Mouse (Mus musculus) brain, adult 2 months (tissue): Measurements from ENCODE around the gene Mvp.

Source experiments
- DNase-seq: peaks from one replicate; pipeline ENCODE4 v3.0.0; 2011; ENCODE audit warnings: low read depth, low spot score

The Mvp gene

DNA sequence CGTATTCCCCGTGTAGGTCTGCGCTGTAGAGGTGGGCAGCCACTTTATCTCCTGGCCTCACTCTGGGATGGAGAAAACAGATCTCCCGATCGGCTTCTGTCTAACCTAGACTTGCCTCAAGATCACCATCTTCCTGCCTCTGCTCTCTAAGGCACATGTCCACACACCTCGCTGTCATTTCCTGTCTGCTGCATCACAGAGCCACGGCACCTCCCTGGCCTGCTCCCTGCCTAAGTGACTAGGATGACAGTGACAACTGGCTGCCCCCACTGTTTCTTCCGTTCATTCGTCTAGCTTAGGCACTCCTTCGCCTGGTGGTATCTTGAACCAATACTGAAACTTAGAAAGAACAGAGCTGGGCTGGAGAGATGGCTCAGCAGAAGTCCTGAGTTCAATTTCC lies 14.9 kb downstream of the Mvp start:
- no peak for DNase-seq

DNA sequence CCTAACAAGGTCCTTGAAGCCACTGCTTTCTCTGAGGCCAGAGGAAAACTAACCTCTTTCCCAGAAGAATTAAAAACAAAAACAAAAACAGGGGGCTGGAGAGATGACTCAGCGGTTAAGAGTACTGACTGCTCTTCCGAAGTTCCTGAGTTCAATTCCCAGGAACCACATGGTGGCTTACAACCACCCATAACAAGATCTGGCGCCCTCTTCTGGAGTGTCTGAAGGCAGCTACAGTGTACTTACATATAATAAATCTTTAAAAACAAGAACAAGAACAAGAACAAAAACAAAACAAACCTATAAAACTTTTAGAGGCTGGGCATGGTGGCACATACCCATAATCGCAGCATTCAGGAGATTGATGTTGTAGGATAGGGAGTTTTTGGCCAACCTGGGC lies 18.0 kb downstream of the Mvp start:
- DNase-seq, result no peak

DNA sequence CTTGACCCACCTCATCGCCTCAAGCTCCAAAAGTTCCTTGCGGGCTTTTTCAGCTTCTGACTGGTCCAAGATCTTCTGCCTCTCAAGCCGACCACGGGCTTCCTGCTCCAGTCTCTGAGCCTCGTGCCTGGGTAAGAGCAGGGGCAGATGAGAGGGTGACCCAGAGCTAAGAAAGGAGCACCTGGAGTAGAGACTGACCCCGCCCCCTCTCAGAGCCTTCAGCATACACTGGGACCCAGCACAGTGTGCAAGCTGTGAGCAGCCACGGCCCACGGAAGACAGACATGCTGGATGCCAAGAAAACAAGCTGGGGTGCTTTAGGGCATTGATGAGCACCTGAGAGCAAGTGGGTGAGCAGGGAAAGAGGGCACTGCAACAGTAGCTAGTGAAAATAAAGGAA lies 25.6 kb downstream of the Mvp start:
- no peak for DNase-seq

DNA sequence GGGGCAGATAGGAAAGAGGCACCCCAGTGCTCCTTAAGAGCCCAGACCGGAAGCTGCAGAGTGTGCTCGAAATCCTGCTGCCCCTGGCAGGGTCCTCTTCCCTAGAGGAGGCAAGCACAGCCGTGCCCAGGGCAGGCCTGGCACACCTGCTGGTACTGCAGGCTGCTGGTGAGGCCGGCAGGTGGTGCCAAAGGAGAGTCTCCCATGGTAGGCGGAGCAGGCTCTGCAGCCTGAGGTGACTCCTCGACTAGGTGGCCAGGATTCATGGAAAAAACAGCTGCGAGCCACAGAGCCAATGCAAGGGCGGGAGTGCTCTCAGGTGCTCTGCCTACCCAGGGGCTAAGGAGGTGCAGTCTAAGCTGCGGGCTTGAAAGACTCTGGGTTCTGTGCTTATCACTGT lies 28.1 kb downstream of the Mvp start:
- peak; percentile 94 for DNase-seq

DNA sequence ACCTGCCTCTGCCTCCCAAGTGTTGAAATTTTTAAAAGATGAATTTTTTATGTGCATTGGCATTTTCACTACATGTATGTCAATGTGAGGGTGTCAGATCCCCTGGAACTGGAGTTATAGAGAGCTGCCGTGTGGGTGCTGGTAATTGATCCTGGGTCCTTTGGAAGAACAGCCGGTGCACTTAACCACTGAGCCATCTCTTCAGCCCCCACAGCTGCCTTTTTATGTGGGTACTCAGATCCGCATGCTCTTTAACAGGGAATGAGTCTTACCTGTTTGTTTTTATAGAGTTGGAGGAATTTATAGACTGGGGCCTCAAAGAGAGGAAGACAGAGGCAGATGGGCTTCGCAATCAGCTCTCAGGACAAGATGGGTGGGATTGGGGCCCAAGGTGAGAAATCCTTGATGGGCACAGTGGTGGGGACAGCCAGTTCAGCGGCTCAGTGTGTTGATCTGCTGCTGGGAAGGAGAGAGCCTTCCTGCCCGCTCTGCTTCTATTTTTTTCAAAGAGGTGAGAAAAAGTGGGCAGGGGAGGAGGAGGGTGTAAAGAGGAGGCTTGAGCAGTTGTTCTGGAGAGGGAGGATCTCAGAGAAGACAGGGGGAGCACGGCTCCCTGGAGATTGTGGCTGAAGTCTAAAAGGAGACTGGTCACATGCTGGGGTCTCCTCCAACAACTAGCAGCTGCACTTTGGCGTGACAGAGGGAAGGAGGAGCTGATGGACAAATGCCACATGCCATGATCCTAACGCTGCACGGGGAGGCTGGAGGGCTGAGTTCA lies 29.6 kb downstream of the Mvp start:
- DNase-seq, result peak; percentile 83

DNA sequence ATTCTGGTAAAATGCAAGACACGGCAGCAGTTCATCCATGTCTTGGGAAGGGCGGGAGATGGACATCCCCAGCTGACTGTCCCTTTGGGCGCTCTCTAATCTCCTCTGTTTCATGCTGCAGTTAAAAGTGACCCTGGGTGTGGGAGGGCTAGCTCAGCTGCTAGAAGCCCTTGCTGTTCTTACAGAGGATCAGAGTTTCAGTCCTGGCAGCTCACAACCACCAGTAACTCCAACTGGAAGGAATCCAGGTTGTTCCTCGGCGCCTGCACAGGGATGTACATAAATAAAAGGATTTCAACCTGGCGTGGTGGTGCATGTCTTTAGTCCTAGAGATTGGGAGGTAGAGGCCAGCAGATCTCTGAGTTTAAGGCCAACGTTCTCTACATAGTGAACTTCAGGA lies 31.3 kb downstream of the Mvp start:
- peak; percentile 56 for DNase-seq

DNA sequence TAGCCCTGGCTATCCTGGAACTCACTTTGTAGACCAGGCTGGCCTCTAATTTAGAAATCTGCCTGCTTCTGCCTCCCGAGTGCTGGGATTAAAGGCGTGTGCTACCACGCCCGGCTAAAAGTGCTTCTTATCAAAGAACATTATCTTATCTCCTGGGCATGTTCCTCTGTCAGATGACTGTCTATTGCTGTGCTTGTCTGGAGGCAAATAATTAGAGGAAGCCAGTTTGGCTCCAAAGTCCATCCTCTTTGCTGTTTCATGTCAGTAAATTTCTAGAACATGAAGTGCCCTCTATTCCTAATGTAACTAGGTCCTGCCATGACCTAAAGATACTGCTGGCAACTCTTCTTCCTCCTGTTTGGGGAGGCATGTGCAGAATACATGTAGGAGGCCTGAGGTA lies 32.4 kb downstream of the Mvp start:
- DNase-seq, result no peak

DNA sequence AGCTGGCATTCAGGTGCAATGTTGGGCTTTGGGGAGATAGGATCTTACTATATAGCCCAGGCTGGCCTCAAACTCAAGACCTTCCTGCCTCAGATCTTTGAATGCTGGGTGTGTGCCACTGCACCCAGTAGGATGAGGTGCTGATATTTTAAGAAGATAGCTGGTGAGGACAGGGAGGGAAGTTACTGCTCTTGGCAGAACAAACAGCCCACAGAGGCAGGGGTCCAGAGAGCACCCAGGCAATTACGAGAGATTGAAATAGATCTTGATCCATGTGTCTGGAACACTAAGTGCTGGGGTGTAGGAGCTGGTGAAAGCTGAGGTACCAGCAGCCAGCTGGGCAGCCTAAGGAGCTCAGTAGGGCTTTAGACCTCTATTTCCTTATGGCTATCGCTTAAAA lies 32.8 kb downstream of the Mvp start:
- DNase-seq, result peak; percentile 22

DNA sequence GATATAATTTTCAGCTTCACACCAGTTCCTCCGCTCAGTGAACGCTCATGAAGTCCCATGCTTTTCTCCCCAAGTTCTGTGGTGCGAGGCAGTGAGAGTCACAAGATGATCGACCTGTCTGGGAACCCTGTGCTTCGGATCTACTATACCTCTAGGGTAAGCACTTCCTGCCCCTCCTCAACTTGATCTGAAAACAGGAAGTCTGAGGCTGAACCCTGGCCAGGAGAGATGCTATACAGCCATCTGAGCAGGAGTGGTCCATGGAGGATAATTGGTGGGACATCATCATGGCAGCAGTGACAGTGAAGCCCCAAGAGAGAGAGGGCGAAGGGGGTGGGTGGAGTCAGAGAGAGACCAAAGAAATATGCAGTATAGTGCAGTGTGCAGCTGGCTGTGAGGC lies 35.6 kb downstream of the Mvp start:
- DNase-seq, result no peak

DNA sequence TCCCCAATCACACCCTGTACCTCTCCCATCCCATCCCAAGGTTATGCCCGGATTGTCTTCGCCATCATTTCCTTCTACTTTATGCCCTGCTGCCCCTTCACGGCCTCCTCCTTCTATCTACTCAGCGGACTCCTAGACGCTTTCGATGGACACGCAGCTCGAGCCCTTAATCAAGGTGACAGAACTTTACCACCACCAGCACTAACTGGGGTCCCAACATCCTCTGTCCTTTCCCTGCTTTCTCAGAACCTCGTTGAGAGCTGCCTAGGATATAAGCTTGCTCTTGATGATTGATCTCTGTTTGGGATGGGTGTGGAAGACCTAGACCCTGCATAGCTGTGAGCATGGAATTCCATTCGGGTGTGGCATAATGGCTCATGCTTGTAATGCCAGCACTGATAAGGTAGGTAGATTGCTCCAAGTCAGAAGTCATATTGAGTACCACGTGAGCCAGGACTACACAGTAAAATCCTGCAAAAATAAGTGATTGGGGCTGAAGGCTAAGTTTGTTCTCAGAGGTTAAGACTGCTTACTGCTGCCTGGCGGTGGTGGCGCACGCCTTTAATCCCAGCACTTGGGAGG lies 37.5 kb downstream of the Mvp start:
- DNase-seq, result no peak

DNA sequence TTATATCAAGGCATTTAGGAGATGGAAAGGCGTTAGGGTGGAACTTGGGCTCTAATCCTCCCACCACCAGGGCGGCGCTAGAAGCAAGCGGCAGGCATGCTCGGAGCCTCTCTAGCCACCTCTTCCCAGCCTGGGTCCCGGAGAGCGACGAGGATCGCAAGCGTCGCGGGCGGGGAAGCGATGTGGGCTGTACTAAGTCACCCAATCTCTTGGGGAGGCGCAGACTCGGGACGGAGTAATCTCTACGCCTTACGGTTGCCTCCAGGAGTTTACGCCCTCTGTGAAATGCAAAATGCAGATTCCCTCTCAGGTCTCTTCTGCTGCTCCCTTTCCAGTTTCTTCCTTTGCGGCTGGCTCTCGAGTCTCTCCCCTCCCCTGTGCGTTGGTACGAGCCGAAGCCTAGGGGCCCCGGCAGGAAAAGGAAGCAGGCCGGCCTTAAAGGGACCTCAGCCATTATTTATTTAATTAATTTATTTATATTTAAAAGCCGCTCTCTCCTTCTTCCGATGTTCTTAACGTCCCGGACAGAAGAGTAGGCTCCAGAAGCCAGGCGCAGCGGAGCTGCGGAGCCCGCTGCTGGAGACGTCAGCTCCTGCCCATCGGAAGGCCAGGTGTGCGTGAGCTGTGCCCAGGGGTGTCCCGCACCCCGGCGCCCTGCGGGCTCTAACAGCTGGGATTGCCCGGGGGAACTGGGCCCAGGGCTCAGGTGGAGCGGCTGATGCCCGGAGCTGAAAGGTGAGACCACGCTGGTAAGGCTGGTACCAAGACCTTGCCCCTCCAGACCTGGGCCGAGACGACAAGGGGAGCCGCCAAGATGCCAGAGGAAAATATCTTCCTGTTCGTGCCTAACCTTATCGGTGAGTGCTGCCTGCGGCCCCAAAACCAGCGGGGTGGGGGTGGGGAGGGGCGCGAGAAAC lies 38.2 kb downstream of the Mvp start, which contains the start of gene Cdiptos:
TSS of gene Cdiptos (minus strand) at position 149 of the 917 bp plus-strand sequence.
- DNase-seq, result peak; percentile 99

DNA sequence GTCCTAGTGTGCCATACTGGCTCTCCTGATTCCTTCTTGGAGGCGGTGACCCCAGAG lies 38.7 kb downstream of the Mvp start, which contains the start of gene Cdipt:
TSS of gene Cdipt (plus strand) at position 22 of the 57 bp plus-strand sequence.
- no peak for DNase-seq

DNA sequence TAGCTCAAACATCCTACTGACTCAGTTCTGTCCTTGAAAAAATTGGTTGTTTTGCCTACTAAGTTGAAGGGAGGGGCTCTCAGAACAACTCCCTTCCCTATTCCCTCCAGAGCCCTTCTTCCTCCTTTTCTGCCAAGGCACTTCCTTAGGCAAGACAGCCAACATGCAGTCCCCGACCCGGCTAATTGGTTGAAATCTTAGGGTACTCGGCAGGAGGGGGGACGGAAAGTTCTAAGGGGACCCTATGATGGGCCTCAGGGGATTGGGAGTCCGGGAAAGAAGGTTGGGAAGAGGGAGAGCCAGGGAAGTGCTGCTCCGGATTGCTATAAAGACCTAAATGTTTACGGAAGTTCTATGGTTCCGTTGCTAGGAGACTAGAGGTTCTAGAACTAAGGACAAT lies 38.9 kb downstream of the Mvp start:
- DNase-seq, result no peak

DNA sequence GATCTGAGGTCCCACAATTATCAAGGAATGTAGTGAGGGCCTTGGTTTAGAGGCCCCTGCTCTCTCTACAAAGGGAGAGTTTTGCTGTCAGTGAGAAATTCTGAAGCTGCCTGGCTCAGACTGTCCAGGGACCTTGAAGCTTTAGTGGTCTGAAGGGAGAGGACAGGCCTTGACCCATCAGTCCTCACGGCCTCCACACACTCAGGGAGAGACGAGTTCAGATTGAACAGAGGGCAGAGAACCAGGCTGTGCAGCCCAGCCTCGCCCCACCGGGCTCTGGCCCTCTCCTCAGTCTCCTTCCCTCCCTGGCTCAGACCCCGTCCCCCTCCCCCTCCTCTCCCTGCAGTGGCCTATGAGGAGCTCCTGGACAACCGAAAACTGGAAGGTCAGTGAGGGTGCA lies 47.1 kb downstream of the Mvp start:
- DNase-seq, result no peak

DNA sequence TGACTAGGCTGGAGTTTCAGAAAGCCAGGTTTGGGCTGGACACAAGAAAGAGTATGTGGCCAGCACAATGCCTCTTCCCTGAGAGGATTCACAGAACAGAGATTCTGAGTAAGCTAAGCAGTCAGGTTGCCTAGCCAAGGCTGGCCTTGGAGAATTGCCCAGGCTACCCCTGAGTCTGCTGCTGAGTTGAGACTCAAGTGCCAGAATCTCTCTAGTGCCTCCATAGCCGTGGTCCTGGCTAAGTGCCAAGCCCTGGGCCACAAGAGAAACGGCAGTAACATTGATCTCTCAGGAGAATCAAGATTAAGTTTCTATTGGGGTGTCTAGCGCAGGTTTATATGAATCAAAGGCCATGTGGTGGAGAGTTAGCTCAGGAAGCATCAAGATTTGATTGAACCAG lies 48.9 kb downstream of the Mvp start:
- peak; percentile 80 for DNase-seq

DNA sequence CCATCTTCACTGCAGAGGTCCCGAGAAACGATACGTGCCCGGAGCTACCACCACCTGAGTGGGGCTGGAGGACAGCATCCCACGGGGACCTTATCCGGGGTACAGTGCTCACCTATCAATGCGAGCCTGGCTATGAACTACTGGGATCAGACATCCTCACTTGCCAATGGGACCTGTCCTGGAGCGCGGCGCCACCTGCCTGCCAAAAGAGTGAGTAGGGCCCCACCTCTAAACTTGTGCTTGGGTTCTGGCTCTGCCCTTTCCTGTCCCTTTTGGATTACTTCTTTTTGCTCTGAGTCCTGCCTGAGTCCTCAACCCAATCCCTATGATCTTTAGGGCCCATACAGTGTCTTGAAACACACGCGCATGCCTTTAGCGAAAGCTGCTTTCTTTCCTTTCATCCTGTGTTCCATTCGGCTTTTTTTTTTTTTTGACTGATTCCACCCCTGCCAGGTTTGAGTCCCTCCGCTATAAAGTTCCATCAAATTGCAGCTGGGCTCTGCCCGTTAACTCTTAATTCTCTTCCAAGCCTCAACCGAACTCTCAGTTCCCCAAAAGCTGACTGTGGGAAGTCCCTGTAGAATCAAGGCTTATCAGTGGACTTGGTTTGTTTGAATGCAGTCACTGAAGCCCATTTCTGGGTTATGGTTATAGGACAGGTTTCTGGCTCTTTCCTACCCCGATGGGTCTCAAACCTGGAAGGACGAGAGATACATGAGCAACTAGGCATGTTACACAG lies 50.7 kb downstream of the Mvp start:
- DNase-seq, result no peak

DNA sequence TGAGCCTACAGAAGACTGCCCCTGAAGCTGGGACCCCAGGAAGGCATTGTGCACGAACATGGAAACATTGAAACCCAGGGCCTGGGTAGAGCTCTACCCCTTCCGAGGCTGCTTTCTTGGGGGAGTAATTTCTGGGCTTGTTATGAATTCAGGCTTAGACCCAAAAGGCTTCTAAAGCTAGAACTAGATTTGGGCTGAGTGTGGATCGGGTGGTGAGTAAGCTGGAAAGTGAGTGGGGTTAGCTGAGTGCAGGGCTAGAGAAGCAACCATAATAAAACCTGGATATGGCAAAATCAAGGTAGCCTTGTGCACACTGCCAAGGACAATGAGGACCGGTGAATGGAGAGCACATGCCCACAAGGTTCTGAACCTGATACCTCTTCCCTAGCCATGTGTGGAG lies 52.5 kb downstream of the Mvp start:
- no peak for DNase-seq

DNA sequence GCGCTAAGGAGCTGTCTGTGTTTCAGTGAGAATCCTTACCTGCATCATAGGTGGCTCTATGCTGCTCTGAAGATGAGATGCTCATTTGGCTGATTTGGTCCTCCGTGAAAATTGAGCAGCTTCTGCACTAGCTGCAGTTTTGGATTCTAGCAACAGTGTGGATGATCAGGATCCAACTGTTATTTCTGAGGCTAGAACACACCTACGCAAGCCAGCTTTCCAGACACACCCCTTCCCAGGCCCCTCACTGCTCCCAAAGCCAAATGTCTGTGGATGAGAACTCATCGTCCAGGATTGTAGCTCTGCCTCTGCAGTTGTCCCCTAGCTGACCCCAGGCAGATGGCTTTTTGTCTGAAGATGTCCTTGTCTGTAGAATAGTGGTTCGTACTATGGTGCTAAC lies 53.3 kb downstream of the Mvp start:
- DNase-seq, result peak; percentile 67

DNA sequence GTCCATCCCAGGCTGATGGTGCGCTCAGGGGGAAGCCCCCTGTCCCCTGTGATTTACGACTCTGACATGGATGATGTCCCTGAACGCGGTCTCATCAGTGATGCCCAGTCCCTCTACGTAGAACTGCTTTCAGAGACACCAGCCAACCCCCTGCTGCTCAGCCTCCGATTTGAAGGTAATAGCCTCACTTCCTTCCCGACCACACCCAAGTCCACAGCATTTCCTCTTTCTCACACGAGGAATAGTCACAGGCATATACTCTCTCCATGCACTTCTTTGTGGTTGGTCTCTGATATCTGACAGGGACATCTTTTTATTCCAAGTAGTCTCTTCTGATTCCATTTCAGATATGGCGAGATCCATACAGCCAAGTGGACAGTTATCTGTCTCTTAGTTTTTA lies 54.6 kb downstream of the Mvp start:
- DNase-seq, result no peak

DNA sequence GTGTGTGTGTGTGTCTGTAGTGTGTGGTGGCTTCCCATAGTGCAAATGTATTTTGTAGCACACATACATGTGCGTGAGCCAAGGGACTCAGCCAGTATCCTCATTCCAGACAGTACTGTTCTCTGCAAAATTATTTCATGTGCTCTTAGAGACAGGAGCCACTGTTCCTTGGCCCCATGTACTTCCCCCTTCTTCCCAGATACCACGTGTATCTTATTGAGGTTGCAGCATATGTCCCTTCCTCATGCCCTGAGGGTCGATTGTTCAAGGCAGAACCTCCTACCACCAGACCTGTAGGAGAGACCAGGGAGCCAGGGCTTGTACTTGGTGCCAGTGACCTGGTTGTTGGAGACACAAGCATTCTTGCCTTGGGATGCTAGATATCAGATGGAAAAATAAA lies 59.3 kb downstream of the Mvp start:
- DNase-seq, result no peak

DNA sequence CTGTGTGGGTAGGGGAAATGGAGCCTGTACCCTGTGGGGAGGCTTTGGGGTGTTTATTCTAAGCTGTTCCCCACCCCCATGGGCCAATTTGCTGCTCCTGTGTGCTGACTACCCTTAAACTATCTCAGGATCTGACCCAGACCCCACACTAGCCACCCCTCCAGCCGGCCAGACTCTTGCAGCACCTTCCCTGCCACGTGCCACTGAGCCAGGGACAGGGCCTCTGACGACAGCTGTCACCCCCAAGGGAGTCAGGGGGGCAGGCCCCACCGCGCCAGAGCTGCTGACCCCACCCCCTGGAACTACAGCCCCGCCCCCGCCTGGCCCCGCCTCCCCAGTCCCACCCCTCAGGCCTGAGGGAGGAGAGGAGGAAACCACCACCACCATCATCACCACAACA lies 61.8 kb downstream of the Mvp start:
- DNase-seq, result no peak

DNA sequence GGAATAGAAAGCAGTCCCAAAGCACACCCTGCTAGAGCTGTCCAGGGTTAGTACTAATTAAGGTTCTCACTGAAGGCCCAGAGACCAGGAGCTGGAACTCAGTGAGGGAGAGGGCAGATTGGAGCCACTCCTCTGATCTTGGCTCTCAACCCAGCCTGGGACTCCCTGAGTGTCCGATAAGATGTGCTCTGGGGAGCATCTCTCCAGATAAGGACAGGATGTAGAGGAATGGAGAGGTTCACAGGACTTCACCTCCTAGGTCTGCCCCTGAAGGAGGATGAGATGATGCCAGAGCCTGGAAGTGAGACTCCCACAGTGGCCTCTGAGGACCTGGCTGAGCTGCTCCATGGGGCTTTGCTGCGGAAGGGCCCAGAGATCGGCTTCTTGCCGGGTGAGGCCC lies 62.7 kb downstream of the Mvp start:
- DNase-seq, result no peak
